Mouse (Mus musculus) left cerebral cortex, adult 18-20 months (tissue): ENCODE measurements around the gene Olfr1245. TPM values are rescaled to one million over a fixed set of nuclear protein-coding genes. Genes with fewer than 3 reads are reported as not detected.
A peak's percentile ranks its signal among the peaks of the same experiment; 100 is the strongest.
"Not testable (repeated sequence)": the region's sequence is repeated elsewhere in the genome, so short reads cannot be mapped to it uniquely, and the experiment has no call there.

Source experiments
- DNase-seq, 2 experiments: peaks; one replicate each; pipeline ENCODE4 v3.0.0; 2021 to 2022; ENCODE audit warnings: low spot score in 2 of 2, mixed read lengths in 1 of 2
- long read RNA-seq, 2 experiments: library from polyadenylated mRNA; stranded (forward); transcript quantifications; one replicate each; pipeline ENCODE4 v2.0.0; 2021
- total RNA-seq, 2 experiments: library from RNA; stranded (reverse); gene quantifications; 2 replicates each; pipeline ENCODE4 v1.2.3; 2021

Olfr1245 gene
- total RNA-seq: not detected
- long read RNA-seq, experiment 1: 0 reads
- long read RNA-seq, experiment 2: 0 reads

- no peak for DNase-seq
Measured at GRCm38 (mm10) chr2:89578347-89578746, at the start of gene Olfr1245. Gene Olfr1245 (minus strand): TSS chr2:89578447.

DNA sequence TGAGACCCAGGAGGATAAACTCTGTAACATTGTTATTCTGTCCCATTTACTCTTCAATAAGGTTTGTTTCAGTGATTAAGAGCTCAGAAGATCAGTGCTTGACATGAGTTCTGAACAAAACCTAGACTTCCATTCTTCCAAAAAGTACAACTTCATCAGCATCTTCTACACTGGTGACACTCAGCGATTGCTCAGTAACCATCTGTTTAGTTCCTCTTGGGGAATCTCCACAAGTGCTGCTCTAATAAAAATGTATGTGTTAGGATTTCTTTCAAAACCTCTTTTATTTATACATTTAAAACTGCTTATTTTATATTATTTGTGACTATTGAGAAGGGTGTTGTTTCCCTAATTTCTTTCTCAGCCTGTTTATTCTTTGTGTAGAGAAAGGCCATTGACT, 39.9 kb upstream of the Olfr1245 start, which contains the start of gene Olfr1248:
Olfr1248 (minus strand) TSS at position 101 of the 400 bp plus-strand sequence.
- not testable (repeated sequence) for DNase-seq

- no peak for DNase-seq
Measured at GRCm38 (mm10) chr2:89614030-89614429, 35.8 kb upstream of the Olfr1245 start, which contains the start of gene Olfr1247. Gene Olfr1247 (minus strand): TSS chr2:89614130.

DNA sequence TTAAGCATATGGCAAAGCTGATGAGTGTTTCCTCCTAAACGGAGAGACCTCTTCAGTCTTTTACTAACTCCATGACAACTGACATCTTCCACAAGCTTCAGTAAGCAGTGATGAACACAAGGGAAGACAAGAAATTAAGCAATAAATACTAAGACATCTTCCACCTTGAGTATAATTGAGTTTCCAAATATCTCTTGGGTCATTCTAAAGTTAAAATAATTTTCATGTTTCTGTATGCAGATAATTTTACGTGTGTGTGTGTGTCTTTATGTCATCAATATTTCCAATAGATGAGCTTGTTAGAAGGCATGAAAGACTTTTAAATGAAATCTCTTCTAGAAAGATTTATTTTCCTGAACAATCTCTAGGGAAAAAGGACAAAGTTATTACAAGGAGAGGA, 14.8 kb upstream of the Olfr1245 start, which contains the start of gene Olfr1246:
Olfr1246 (minus strand) TSS at position 101 of the 400 bp plus-strand sequence.
- DNase-seq: no peak

DNA sequence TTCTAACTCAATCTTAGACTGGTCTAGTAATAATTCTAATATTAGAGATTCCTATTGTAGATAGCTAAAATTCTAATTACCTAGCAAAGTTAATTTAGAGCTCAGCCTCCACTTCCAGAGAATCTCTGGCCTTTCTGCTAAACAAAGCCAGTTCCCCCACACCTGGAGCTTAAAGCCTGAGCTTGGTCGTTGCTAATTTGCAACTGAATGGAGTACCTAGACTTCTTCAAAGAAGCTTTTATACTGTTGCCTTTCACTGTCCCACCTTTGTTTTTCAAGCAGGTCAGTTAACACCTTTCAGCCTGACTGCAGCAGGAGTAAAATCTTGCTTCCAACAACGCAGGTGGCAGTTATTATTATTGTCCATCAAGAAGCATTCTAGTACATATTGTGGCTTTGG, 15.5 kb downstream of the Olfr1245 start:
- DNase-seq: not testable (repeated sequence)

GRCm38 (mm10) chr2:89544516-89544915, 33.7 kb downstream of the Olfr1245 start:
- no peak for DNase-seq

GRCm38 (mm10) chr2:89539923-89540322, 38.3 kb downstream of the Olfr1245 start:
- DNase-seq: peak; percentile 6 to 16

- no peak for DNase-seq
Measured at GRCm38 (mm10) chr2:89531387-89531786, 46.9 kb downstream of the Olfr1245 start, which contains the start of gene Olfr1243. Gene Olfr1243 (minus strand): TSS chr2:89531487.

Other genes starting within 250 kb of the Olfr1245 start
- not detected for gene Olfr1232, start 248.8 kb downstream of the Olfr1245 start, total RNA-seq
- not detected for gene Olfr1233, start 236.0 kb downstream of the Olfr1245 start, total RNA-seq
- not detected for gene Olfr1234, start 213.6 kb downstream of the Olfr1245 start, total RNA-seq
- not detected for gene Olfr1238, start 168.8 kb downstream of the Olfr1245 start, total RNA-seq
- gene Olfr1239, start 158.0 kb downstream of the Olfr1245 start, total RNA-seq: not detected
- not detected for gene Olfr1240, start 135.4 kb downstream of the Olfr1245 start, total RNA-seq
- gene Olfr1241, start 91.3 kb downstream of the Olfr1245 start, total RNA-seq: not detected
- gene Olfr1242, start 80.1 kb downstream of the Olfr1245 start, total RNA-seq: not detected
- not detected for gene Olfr1243, start 47.0 kb downstream of the Olfr1245 start, total RNA-seq
- gene Olfr1246, start 14.7 kb upstream of the Olfr1245 start, total RNA-seq: not detected
- under 1 TPM in 1 of 2 experiments, not detected in 1; 0.05 TPM for gene Olfr1247, start 35.7 kb upstream of the Olfr1245 start, total RNA-seq
- gene Olfr1248, start 39.8 kb upstream of the Olfr1245 start, total RNA-seq: not detected
- gene Olfr1249, start 56.5 kb upstream of the Olfr1245 start, total RNA-seq: not detected
- gene Olfr1250, start 83.0 kb upstream of the Olfr1245 start, total RNA-seq: not detected
- gene Olfr1251, start 93.5 kb upstream of the Olfr1245 start, total RNA-seq: not detected
- gene Olfr1252, start 146.6 kb upstream of the Olfr1245 start, total RNA-seq: not detected
- not detected for gene Olfr1253, start 178.6 kb upstream of the Olfr1245 start, total RNA-seq
- not detected for gene Olfr1254, start 215.2 kb upstream of the Olfr1245 start, total RNA-seq
- gene Olfr1255, start 233.6 kb upstream of the Olfr1245 start, total RNA-seq: not detected